Mouse (Mus musculus): ENCODE measurements around the gene Ppdpf.

The Ppdpf gene

GRCm38 (mm10) chr2:181187121-181188000 is at the start of gene Ppdpf:
Gene Ppdpf, plus strand, starts transcription at chr2:181187247.
- DNase-seq (ENCODE audit: low read depth, low spot score): peak; percentile 96

- no peak for DNase-seq (ENCODE audit: low read depth, low spot score)
Observed at GRCm38 (mm10) chr2:181139641-181140193, 47.3 kb upstream of the Ppdpf start.

- DNase-seq (ENCODE audit: low read depth, low spot score): no peak
Observed at GRCm38 (mm10) chr2:181142703-181143135, 44.3 kb upstream of the Ppdpf start.

GRCm38 (mm10) chr2:181143509-181144276 is 43.4 kb upstream of the Ppdpf start:
- DNase-seq (ENCODE audit: low read depth, low spot score): no peak

GRCm38 (mm10) chr2:181144675-181145074 is 42.4 kb upstream of the Ppdpf start:
- no peak for DNase-seq (ENCODE audit: low read depth, low spot score)

- no peak for DNase-seq (ENCODE audit: low read depth, low spot score)
Observed at GRCm38 (mm10) chr2:181146976-181147545, 40.0 kb upstream of the Ppdpf start.

- DNase-seq (ENCODE audit: low read depth, low spot score): peak; percentile 74
Observed at GRCm38 (mm10) chr2:181147546-181148317, 39.3 kb upstream of the Ppdpf start.

- DNase-seq (ENCODE audit: low read depth, low spot score): no peak
Observed at GRCm38 (mm10) chr2:181148318-181148955, 38.6 kb upstream of the Ppdpf start.

GRCm38 (mm10) chr2:181150281-181150680 is 36.8 kb upstream of the Ppdpf start:
- no peak for DNase-seq (ENCODE audit: low read depth, low spot score)

- DNase-seq (ENCODE audit: low read depth, low spot score): no peak
Observed at GRCm38 (mm10) chr2:181152701-181153100, 34.3 kb upstream of the Ppdpf start.

GRCm38 (mm10) chr2:181153131-181153530 is 33.9 kb upstream of the Ppdpf start:
- DNase-seq (ENCODE audit: low read depth, low spot score): no peak

GRCm38 (mm10) chr2:181153837-181154236 is 33.2 kb upstream of the Ppdpf start:
- peak; percentile 56 for DNase-seq (ENCODE audit: low read depth, low spot score)

GRCm38 (mm10) chr2:181154361-181154760 is 32.7 kb upstream of the Ppdpf start:
- no peak for DNase-seq (ENCODE audit: low read depth, low spot score)

- no peak for DNase-seq (ENCODE audit: low read depth, low spot score)
Observed at GRCm38 (mm10) chr2:181154831-181155415, 32.1 kb upstream of the Ppdpf start.

- DNase-seq (ENCODE audit: low read depth, low spot score): no peak
Observed at GRCm38 (mm10) chr2:181155801-181156200, 31.2 kb upstream of the Ppdpf start.

GRCm38 (mm10) chr2:181156248-181157121 is 30.6 kb upstream of the Ppdpf start, which contains the start of gene Eef1a2:
Gene Eef1a2, minus strand, starts transcription at chr2:181157014.
- DNase-seq (ENCODE audit: low read depth, low spot score): no peak

- no peak for DNase-seq (ENCODE audit: low read depth, low spot score)
Observed at GRCm38 (mm10) chr2:181157180-181157579, 29.9 kb upstream of the Ppdpf start.

GRCm38 (mm10) chr2:181157716-181158302 is 29.2 kb upstream of the Ppdpf start:
- no peak for DNase-seq (ENCODE audit: low read depth, low spot score)

- DNase-seq (ENCODE audit: low read depth, low spot score): no peak
Observed at GRCm38 (mm10) chr2:181158471-181158870, 28.6 kb upstream of the Ppdpf start.
